Mouse (Mus musculus) limb, embryonic 12.5 days (tissue): ENCODE data around the gene Dab1. TPM values are rescaled to one million over a fixed set of nuclear protein-coding genes. Genes with fewer than 3 reads are reported as not detected.

Source experiments
- ATAC-seq: fragments of 200-750 bp; cut with Nextera tagmentation; 2 replicates; pipeline ENCODE4 v1.8.0; 2017; ENCODE audit warnings: low read depth, moderate TSS enrichment; ENCODE audit not compliant: insufficient number of reproducible peaks, insufficient read depth, low FRiP score, low TSS enrichment
- H3K27ac ChIP-seq: fragments of 300-500 bp; sonication (generic); 2 replicates; pipeline ENCODE4 v1.5.1; 2016; ENCODE audit warnings: mild to moderate bottlenecking, moderate library complexity
- H3K27me3 ChIP-seq: fragments of 300-500 bp; sonication (generic); 2 replicates; pipeline ENCODE4 v1.6.1; 2016; ENCODE audit warnings: mild to moderate bottlenecking, moderate library complexity
- H3K36me3 ChIP-seq: fragments of 300-500 bp; sonication (generic); 2 replicates; pipeline ENCODE4 v1.6.1; 2016; ENCODE audit warnings: mild to moderate bottlenecking, moderate library complexity
- H3K4me1 ChIP-seq: fragments of 300-500 bp; sonication (generic); replicated peaks from 2 replicates; pipeline ENCODE4 v1.6.1; 2016
- H3K4me2 ChIP-seq: fragments of 300-500 bp; sonication (generic); 2 replicates; pipeline ENCODE4 v1.6.1; 2016; ENCODE audit warnings: mild to moderate bottlenecking, moderate library complexity
- H3K4me3 ChIP-seq: fragments of 300-500 bp; sonication (generic); replicated peaks from 2 replicates; pipeline ENCODE4 v1.5.1; 2016; ENCODE audit warnings: mild to moderate bottlenecking
- H3K9ac ChIP-seq: fragments of 300-500 bp; sonication (generic); replicated peaks from 2 replicates; pipeline ENCODE4 v1.6.1; 2016; ENCODE audit warnings: mild to moderate bottlenecking, moderate library complexity
- H3K9me3 ChIP-seq: fragments of 300-500 bp; sonication (generic); 2 replicates; pipeline ENCODE4 v1.6.1; 2016; ENCODE audit warnings: mild to moderate bottlenecking, moderate library complexity
- WGBS: fragments of 180-500 bp; shearing (Covaris S2); methylation state at CpG from one replicate; pipeline ENCODE4 v1.1.7; 2016; 5-methylcytosine and 5-hydroxymethylcytosine counted together
- polyA plus RNA-seq: library from polyadenylated mRNA; unstranded; fragments of >200 nt; fragmentation: Nextera tagmentation; extraction: Ambion mirVana; gene quantifications from 2 replicates; pipeline ENCODE4 v1.2.1, GENCODE M21; 2016

Gene Dab1
- polyA plus RNA-seq, result 22.7 and 23.8 TPM in 2 replicates

DNA sequence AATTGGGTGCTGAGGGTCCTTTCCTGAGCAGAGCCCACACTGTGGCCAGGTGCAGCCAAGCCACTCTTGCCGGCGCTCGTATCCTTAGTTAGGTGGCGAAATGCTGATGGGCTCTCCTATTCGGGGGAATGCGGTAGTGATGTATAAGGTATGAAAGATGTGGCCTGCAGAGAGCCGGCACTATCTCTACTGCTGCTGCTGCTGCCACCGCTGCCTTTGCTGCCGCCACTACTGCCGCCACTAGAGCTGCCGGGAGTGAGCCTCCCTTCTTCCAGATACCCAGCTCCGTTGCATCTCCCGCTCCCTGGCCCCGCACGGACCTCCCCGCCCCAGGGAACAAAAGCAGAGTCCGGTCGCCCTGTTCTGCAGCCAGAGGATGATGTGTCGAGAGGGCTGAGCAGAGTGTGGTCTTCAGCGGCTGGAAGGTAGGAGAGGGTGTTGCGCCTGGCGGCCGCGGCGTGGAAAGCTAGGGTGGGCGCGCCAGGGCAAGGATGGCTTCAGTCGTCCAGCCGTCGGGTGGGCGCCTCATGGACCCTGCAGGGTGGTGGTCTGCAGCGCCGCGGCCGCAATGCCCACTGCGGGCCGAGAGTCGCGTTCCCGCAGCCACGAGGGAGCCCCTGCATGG lies at the start of gene Dab1:
TSS of gene Dab1 (plus strand) at position 39 of the 625 bp plus-strand sequence.
- Histone ChIP-seq H3K4me3 (peak within 1 kb of the TSS; percentile 42), H3K27ac (no peak within 1 kb of the TSS), H3K9ac (0 out of 2 replicates have a peak within 1 kb of the TSS, but pooled peaks have one; percentile 23), H3K4me2 (peak within 1 kb of the TSS; percentile 65), H3K36me3 (no peaks in the 10 kb centered on the region), H3K4me1 (peaks cover 12% of the 10 kb centered on the region; the same call in 1 of the 2 replicates), H3K9me3 (no peaks in the 10 kb centered on the region), H3K27me3 (peaks cover 71% of the 10 kb centered on the region)
- WGBS, result under 1% methylated on average over 41 of the region's 41 CpGs
- peak; percentile 20; the same call in 1 of the 2 replicates for ATAC-seq

GRCm38 (mm10) chr4:103571721-103572352 lies 47.3 kb upstream of the Dab1 start:
- no peaks in the 10 kb centered on the region for H3K27me3 ChIP-seq
- H3K36me3 ChIP-seq, result no peaks in the 10 kb centered on the region
- H3K4me1 ChIP-seq, result no peaks in the 10 kb centered on the region
- no peak for ATAC-seq
- H3K27ac ChIP-seq, result no peak overlapping the region
- no peak overlapping the region for H3K9ac ChIP-seq
- H3K4me3 ChIP-seq, result no peak overlapping the region
- WGBS, result 67% methylated on average over 4 of the region's 4 CpGs
- H3K9me3 ChIP-seq, result no peaks in the 10 kb centered on the region
- no peak overlapping the region for H3K4me2 ChIP-seq

DNA sequence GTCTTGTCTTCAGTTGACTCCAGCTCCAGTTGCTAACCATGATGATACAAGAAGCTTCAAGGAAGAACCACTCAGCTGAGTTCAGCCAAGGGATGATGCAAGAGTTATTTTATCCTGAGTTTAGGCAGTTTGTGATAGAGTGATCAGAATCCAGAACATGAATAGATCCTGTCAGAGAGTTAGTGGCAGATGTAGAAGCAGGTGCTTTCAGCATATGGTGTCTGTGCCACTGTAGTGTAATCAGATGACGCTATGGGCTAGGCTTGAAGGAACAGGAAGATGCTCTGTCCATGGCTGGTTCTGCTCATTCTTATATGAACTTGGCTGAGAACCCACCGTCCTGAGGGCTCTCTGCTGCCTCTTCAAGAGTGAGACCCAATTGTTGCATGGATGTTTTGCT lies 43.6 kb upstream of the Dab1 start:
- no peak for ATAC-seq
- 87% methylated on average over 2 of the region's 2 CpGs for WGBS

DNA sequence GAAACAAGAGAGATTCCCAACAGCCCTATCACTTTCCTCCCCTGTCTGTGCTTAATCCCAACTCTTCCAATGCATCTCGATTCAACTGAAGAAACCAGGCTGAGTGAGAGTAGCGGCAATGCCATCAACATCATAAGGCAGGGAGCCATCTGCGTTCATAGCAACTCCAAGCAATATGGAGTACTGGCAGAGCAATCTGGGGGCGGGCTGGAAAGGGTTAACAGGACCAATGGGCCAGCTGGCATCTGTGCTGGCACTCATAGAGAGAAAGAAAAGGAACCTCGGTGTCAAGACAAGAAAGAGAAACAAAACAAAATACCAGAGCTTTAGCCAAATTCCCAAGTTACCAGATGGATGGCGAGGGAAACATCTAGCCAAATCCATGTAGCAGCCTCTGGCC lies 42.9 kb upstream of the Dab1 start:
- H3K36me3 ChIP-seq, result no peaks in the 10 kb centered on the region
- no peak overlapping the region for H3K4me2 ChIP-seq
- 78% methylated on average over 6 of the region's 6 CpGs for WGBS
- H3K9ac ChIP-seq, result no peak overlapping the region
- no peak overlapping the region for H3K27ac ChIP-seq
- ATAC-seq, result no peak
- no peaks in the 10 kb centered on the region for H3K9me3 ChIP-seq
- no peaks in the 10 kb centered on the region for H3K4me1 ChIP-seq
- H3K4me3 ChIP-seq, result no peak overlapping the region
- H3K27me3 ChIP-seq, result no peaks in the 10 kb centered on the region; the same call in 1 of the 2 replicates

More for the DNA sequence above, 43.6 kb upstream of the Dab1 start:
- Histone ChIP-seq H3K27ac (no peak overlapping the region), H3K27me3 (no peaks in the 10 kb centered on the region; the same call in 1 of the 2 replicates), H3K4me3 (no peak overlapping the region), H3K9ac (no peak overlapping the region), H3K9me3 (no peaks in the 10 kb centered on the region), H3K36me3 (no peaks in the 10 kb centered on the region), H3K4me2 (no peak overlapping the region), H3K4me1 (no peaks in the 10 kb centered on the region)

GRCm38 (mm10) chr4:103577111-103577815 lies 41.9 kb upstream of the Dab1 start:
- H3K9me3 ChIP-seq, result no peaks in the 10 kb centered on the region
- no peak overlapping the region for H3K4me2 ChIP-seq
- H3K27ac ChIP-seq, result no peak overlapping the region
- no peaks in the 10 kb centered on the region; the same call in 1 of the 2 replicates for H3K27me3 ChIP-seq
- 84% methylated on average over 4 of the region's 4 CpGs for WGBS
- no peak overlapping the region for H3K9ac ChIP-seq
- H3K4me1 ChIP-seq, result no peaks in the 10 kb centered on the region
- no peak for ATAC-seq
- no peak overlapping the region for H3K4me3 ChIP-seq
- H3K36me3 ChIP-seq, result no peaks in the 10 kb centered on the region

DNA sequence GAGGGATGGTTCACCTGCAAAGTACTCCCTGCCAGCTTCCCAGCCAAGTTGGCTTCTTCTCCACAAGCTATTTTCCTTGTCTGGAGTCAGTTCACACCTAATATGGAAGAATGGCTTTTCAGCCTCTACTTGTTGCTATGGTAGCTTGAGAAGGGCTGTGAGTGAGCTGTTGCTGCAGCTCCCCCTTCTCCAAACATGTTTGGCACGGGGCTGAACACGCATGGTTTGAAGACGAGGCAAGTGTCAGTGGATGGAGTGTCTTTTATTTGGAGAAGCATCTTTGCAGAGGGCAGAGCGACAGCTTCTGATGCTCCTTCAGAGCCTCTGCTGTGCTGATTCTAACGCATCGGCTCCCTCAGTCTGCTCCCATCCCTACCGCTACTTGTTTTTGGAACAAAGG lies 41.3 kb upstream of the Dab1 start:
- H3K4me1 ChIP-seq, result no peaks in the 10 kb centered on the region
- H3K36me3 ChIP-seq, result no peaks in the 10 kb centered on the region
- H3K27ac ChIP-seq, result no peak overlapping the region
- no peak for ATAC-seq
- H3K4me2 ChIP-seq, result no peak overlapping the region
- no peak overlapping the region for H3K4me3 ChIP-seq
- no peaks in the 10 kb centered on the region for H3K9me3 ChIP-seq
- H3K9ac ChIP-seq, result no peak overlapping the region
- no peaks in the 10 kb centered on the region; the same call in 1 of the 2 replicates for H3K27me3 ChIP-seq
- WGBS, result 84% methylated on average over 7 of the region's 7 CpGs

GRCm38 (mm10) chr4:103580021-103580420 lies 39.1 kb upstream of the Dab1 start:
- no peak overlapping the region for H3K4me3 ChIP-seq
- H3K9me3 ChIP-seq, result no peaks in the 10 kb centered on the region
- H3K27me3 ChIP-seq, result no peaks in the 10 kb centered on the region; the same call in 1 of the 2 replicates
- H3K9ac ChIP-seq, result no peak overlapping the region
- no peak for ATAC-seq
- H3K4me2 ChIP-seq, result no peak overlapping the region
- H3K27ac ChIP-seq, result no peak overlapping the region
- H3K4me1 ChIP-seq, result no peaks in the 10 kb centered on the region
- H3K36me3 ChIP-seq, result no peaks in the 10 kb centered on the region
- 87% methylated on average over 9 of the region's 9 CpGs for WGBS

DNA sequence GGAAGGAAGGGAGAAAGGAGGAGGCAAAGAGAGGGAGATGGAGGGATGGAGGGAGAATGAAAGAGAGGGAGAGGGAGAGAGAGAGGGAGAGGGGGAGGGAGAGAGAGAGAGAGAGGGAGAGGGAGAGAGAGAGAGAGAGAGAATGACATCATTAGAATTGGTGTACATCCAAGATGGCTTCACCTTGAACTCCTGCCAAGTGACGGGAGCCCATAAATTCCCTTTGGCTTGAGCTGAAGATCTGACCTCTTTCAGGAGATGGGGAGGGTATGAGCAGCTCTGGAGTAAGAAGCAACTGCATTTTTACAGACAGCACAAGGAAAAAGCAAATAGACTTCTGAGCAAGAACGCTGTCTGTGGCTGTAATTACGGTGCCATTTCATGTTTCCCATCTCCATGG lies 4.1 kb upstream of the Dab1 start:
- no peak overlapping the region for H3K4me2 ChIP-seq
- no peak overlapping the region for H3K9ac ChIP-seq
- no peak for ATAC-seq
- H3K4me3 ChIP-seq, result no peak overlapping the region
- H3K36me3 ChIP-seq, result no peaks in the 10 kb centered on the region
- 0 out of 2 replicates have a peak, but pooled peaks cover 9% of the 10 kb centered on the region for H3K4me1 ChIP-seq
- H3K27me3 ChIP-seq, result peaks cover 36% of the 10 kb centered on the region
- no peaks in the 10 kb centered on the region for H3K9me3 ChIP-seq
- no peak overlapping the region for H3K27ac ChIP-seq
- 74% methylated on average over 3 of the region's 3 CpGs for WGBS

GRCm38 (mm10) chr4:103619946-103620371 lies 800 bp downstream of the Dab1 start:
- Histone ChIP-seq H3K4me3 (peak overlapping the region; percentile 42), H3K36me3 (no peaks in the 10 kb centered on the region), H3K9me3 (no peaks in the 10 kb centered on the region), H3K4me2 (peak overlapping the region; percentile 65), H3K9ac (0 out of 2 replicates have a peak overlapping the region, but pooled peaks have one; percentile 23), H3K4me1 (peaks cover 12% of the 10 kb centered on the region; the same call in 1 of the 2 replicates), H3K27me3 (peaks cover 71% of the 10 kb centered on the region), H3K27ac (no peak overlapping the region)
- ATAC-seq, result 0 out of 2 replicates have a peak, but pooled peaks have one; percentile 15
- under 1% methylated on average over 28 of the region's 28 CpGs for WGBS

DNA sequence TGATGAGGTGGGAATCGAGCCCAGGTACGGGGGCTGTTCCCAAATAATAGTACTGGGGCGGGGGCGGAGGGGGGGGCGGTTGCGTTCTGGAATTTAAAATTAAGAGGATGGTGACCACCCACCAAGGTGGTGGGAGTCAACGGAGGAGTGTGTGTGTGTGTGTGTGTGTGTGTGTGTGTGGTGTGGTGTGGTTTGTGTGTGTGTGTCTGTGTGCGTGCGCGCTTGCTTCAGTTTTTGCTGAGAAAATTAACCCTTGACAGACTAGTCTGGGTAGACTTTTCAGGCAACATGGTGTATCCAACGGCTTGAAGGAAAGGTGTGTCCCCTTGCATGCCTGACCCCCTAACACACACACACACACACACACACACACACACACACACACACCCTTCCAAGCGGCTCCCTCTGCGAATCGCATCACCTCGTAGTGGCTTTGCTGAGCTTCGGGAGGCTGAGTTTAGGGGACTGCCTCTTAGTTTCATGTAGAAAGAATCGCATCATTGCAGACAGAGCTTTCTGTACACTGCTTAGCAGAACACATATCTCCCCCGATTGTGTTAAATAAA lies 1.5 kb downstream of the Dab1 start:
- 18% methylated on average over 17 of the region's 18 CpGs for WGBS

DNA sequence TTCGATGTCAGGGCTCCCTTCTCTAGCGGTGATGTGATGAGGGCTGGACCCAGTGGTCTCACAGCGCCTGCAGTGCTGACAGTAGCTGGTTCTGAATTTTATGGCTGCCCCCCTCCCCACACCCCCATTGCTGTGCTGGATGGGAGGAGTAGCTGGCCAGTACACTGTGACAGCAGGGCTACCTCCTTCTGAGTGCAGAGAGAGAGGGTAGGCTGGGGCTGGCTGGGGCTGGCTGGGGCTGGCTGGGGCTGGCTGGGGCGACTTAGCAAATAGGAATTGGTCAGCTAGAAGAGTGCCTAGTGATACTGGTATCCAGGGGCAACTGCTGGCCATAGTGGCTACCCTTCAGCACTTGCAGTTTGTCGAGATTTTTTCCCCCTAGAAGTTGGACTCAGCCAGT lies 2.4 kb downstream of the Dab1 start:
- no peak overlapping the region for H3K9ac ChIP-seq
- no peak for ATAC-seq
- H3K36me3 ChIP-seq, result no peaks in the 10 kb centered on the region
- WGBS, result 13% methylated on average over 5 of the region's 5 CpGs
- no peaks in the 10 kb centered on the region for H3K9me3 ChIP-seq
- H3K4me2 ChIP-seq, result no peak overlapping the region
- H3K4me1 ChIP-seq, result peaks cover 12% of the 10 kb centered on the region; the same call in 1 of the 2 replicates
- peaks cover 66% of the 10 kb centered on the region for H3K27me3 ChIP-seq
- H3K27ac ChIP-seq, result no peak overlapping the region
- H3K4me3 ChIP-seq, result no peak overlapping the region

More for the DNA sequence above, 1.5 kb downstream of the Dab1 start:
- H3K27me3 ChIP-seq, result peaks cover 67% of the 10 kb centered on the region
- no peak overlapping the region for H3K27ac ChIP-seq
- H3K4me2 ChIP-seq, result peak overlapping the region; percentile 65
- H3K36me3 ChIP-seq, result no peaks in the 10 kb centered on the region
- no peak overlapping the region for H3K9ac ChIP-seq
- peaks cover 12% of the 10 kb centered on the region; the same call in 1 of the 2 replicates for H3K4me1 ChIP-seq
- H3K9me3 ChIP-seq, result no peaks in the 10 kb centered on the region
- peak overlapping the region; percentile 42 for H3K4me3 ChIP-seq
- no peak for ATAC-seq
